Mouse (Mus musculus): ENCODE data around the gene Plcd3.

GRCm38 (mm10) chr11:103142441-103143182, 41.2 kb upstream of the Plcd3 start:
- no peak for TF ChIP-seq EP300 (IDR thresholded peaks at IDR 0.05; ENCODE audit: low read depth)
- no peak for TF ChIP-seq CTCF (IDR thresholded peaks at IDR 0.05; ENCODE audit: low read depth)
